Mouse (Mus musculus): ENCODE results near the gene Gm42957.
A peak's percentile ranks its signal among the peaks of the same experiment; 100 is the strongest.
"Not testable (repeated sequence)": the region's sequence is repeated elsewhere in the genome, so short reads cannot be mapped to it uniquely, and the experiment has no call there.

Gene Gm42957

GRCm38 (mm10) chr3:96634928-96635879 is at the start of gene Gm42957, which contains the start of gene Pex11b:
TSS of gene Gm42957 (plus strand) at chr3:96635474.
TSS of gene Pex11b (plus strand) at chr3:96635376.
- DNase-seq (ENCODE audit: low read depth), result peak; percentile 72

- no peak for DNase-seq (ENCODE audit: low read depth)
Measured at GRCm38 (mm10) chr3:96590657-96591056, 44.6 kb upstream of the Gm42957 start.

- DNase-seq (ENCODE audit: low read depth), result no peak
Measured at GRCm38 (mm10) chr3:96593374-96593773, 41.9 kb upstream of the Gm42957 start.

GRCm38 (mm10) chr3:96593790-96594560 is 41.3 kb upstream of the Gm42957 start, which contains the start of gene Polr3gl:
TSS of gene Polr3gl (minus strand) at chr3:96594181.
- peak; percentile 94 for DNase-seq (ENCODE audit: low read depth)

GRCm38 (mm10) chr3:96594851-96595250 is 40.4 kb upstream of the Gm42957 start:
- no peak for DNase-seq (ENCODE audit: low read depth)

- DNase-seq (ENCODE audit: low read depth), result no peak
Measured at GRCm38 (mm10) chr3:96595661-96596060, 39.6 kb upstream of the Gm42957 start.

- DNase-seq (ENCODE audit: low read depth), result no peak
Measured at GRCm38 (mm10) chr3:96596228-96596707, 39.0 kb upstream of the Gm42957 start, which contains the start of gene Ankrd34a. TSS of gene Ankrd34a (plus strand) at chr3:96596636.

- no peak for DNase-seq (ENCODE audit: low read depth)
Measured at GRCm38 (mm10) chr3:96596855-96597254, 38.4 kb upstream of the Gm42957 start.

GRCm38 (mm10) chr3:96597435-96597891 is 37.8 kb upstream of the Gm42957 start:
- no peak for DNase-seq (ENCODE audit: low read depth)

- no peak for DNase-seq (ENCODE audit: low read depth)
Measured at GRCm38 (mm10) chr3:96598156-96599068, 36.9 kb upstream of the Gm42957 start.

- DNase-seq (ENCODE audit: low read depth), result no peak
Measured at GRCm38 (mm10) chr3:96599069-96599393, 36.2 kb upstream of the Gm42957 start.

- no peak for DNase-seq (ENCODE audit: low read depth)
Measured at GRCm38 (mm10) chr3:96599411-96599810, 35.9 kb upstream of the Gm42957 start.

GRCm38 (mm10) chr3:96600639-96601250 is 34.5 kb upstream of the Gm42957 start, which contains the start of gene Lix1l:
TSS of gene Lix1l (plus strand) at chr3:96601149.
- DNase-seq (ENCODE audit: low read depth), result peak; percentile 85

GRCm38 (mm10) chr3:96601251-96601787 is 34.0 kb upstream of the Gm42957 start:
- no peak for DNase-seq (ENCODE audit: low read depth)

- no peak for DNase-seq (ENCODE audit: low read depth)
Measured at GRCm38 (mm10) chr3:96601941-96602703, 33.2 kb upstream of the Gm42957 start.

- DNase-seq (ENCODE audit: low read depth), result no peak
Measured at GRCm38 (mm10) chr3:96602704-96603084, 32.6 kb upstream of the Gm42957 start.

- DNase-seq (ENCODE audit: low read depth), result no peak
Measured at GRCm38 (mm10) chr3:96603311-96603710, 32.0 kb upstream of the Gm42957 start.

GRCm38 (mm10) chr3:96606007-96606406 is 29.3 kb upstream of the Gm42957 start:
- not testable (repeated sequence) for DNase-seq (ENCODE audit: low read depth)

GRCm38 (mm10) chr3:96606618-96607017 is 28.7 kb upstream of the Gm42957 start:
- no peak for DNase-seq (ENCODE audit: low read depth)

- DNase-seq (ENCODE audit: low read depth), result no peak
Measured at GRCm38 (mm10) chr3:96617941-96618340, 17.3 kb upstream of the Gm42957 start.

Data from c-Kit-positive CD71-positive TER-119-negative erythroid progenitor cells, embryonic 14.5 days (primary cell).